Mouse (Mus musculus): ENCODE data around the gene Mob3b. TPM values are rescaled to one million over a fixed set of nuclear protein-coding genes. Genes with fewer than 3 reads are reported as not detected.

The Mob3b gene
- polyA plus RNA-seq, 1 experiment from 2014 or later = 3.5 TPM

- H3K9ac ChIP-seq = no peak overlapping the region
- no peaks in the 10 kb centered on the region for H3K27me3 ChIP-seq (replicated peaks)
- no peaks in the 10 kb centered on the region for H3K36me3 ChIP-seq
- 50% methylated on average over 8 of the region's 8 CpGs for WGBS
- peaks cover 25% of the 10 kb centered on the region for H3K4me1 ChIP-seq (replicated peaks)
- no peak overlapping the region for H3K27ac ChIP-seq (ENCODE audit: poor library complexity, severe bottlenecking)
- ATAC-seq (ENCODE audit: insufficient number of reproducible peaks, low FRiP score) = no peak
- no peak overlapping the region for H3K4me3 ChIP-seq
- no peak overlapping the region for H3K4me2 ChIP-seq
- H3K9me3 ChIP-seq (replicated peaks) = no peaks in the 10 kb centered on the region
These were observed 175.7 kb downstream of the Mob3b start for GRCm38 (mm10) chr4:34981301-34982172.

GRCm38 (mm10) chr4:34980461-34981039 is 176.7 kb downstream of the Mob3b start:
- Histone ChIP-seq H3K4me3 (no peak overlapping the region), H3K4me2 (no peak overlapping the region), H3K4me1 (replicated peaks) (peaks cover 33% of the 10 kb centered on the region), H3K9me3 (replicated peaks) (no peaks in the 10 kb centered on the region), H3K27me3 (replicated peaks) (no peaks in the 10 kb centered on the region), H3K27ac (ENCODE audit: poor library complexity, severe bottlenecking) (no peak overlapping the region), H3K9ac (no peak overlapping the region), H3K36me3 (no peaks in the 10 kb centered on the region)
- no peak for ATAC-seq (ENCODE audit: insufficient number of reproducible peaks, low FRiP score)
- WGBS = 76% methylated on average over 8 of the region's 8 CpGs

- Histone ChIP-seq H3K4me2 (no peak overlapping the region), H3K9me3 (replicated peaks) (no peaks in the 10 kb centered on the region), H3K4me1 (replicated peaks) (peaks cover 25% of the 10 kb centered on the region), H3K27me3 (replicated peaks) (no peaks in the 10 kb centered on the region), H3K4me3 (no peak overlapping the region), H3K36me3 (no peaks in the 10 kb centered on the region), H3K9ac (no peak overlapping the region), H3K27ac (ENCODE audit: poor library complexity, severe bottlenecking) (peak overlapping the region; percentile 54; the same call in 1 of the 2 replicates)
- 74% methylated on average over 4 of the region's 4 CpGs for WGBS
- no peak for ATAC-seq (ENCODE audit: insufficient number of reproducible peaks, low FRiP score)
These were observed 180.2 kb downstream of the Mob3b start for GRCm38 (mm10) chr4:34976916-34977702.

- 49% methylated on average over 13 of the region's 13 CpGs for WGBS
- peak; percentile 45; the same call in 1 of the 2 replicates for ATAC-seq (ENCODE audit: insufficient number of reproducible peaks, low FRiP score)
These were observed 180.9 kb downstream of the Mob3b start for GRCm38 (mm10) chr4:34976331-34976778.

GRCm38 (mm10) chr4:34974795-34975194 is 182.5 kb downstream of the Mob3b start:
- no peaks in the 10 kb centered on the region for H3K9me3 ChIP-seq (replicated peaks)
- ATAC-seq (ENCODE audit: insufficient number of reproducible peaks, low FRiP score) = no peak
- H3K27me3 ChIP-seq (replicated peaks) = no peaks in the 10 kb centered on the region
- H3K36me3 ChIP-seq = no peaks in the 10 kb centered on the region
- H3K4me1 ChIP-seq (replicated peaks) = peaks cover 18% of the 10 kb centered on the region
- no peak overlapping the region for H3K27ac ChIP-seq (ENCODE audit: poor library complexity, severe bottlenecking)
- H3K9ac ChIP-seq = no peak overlapping the region
- 81% methylated on average over 5 of the region's 5 CpGs for WGBS
- no peak overlapping the region for H3K4me2 ChIP-seq
- H3K4me3 ChIP-seq = no peak overlapping the region

More at GRCm38 (mm10) chr4:34976331-34976778, 180.9 kb downstream of the Mob3b start:
- H3K4me2 ChIP-seq = peak overlapping the region; percentile 22
- H3K27ac ChIP-seq (ENCODE audit: poor library complexity, severe bottlenecking) = peak overlapping the region; percentile 54; the same call in 1 of the 2 replicates
- no peak overlapping the region for H3K9ac ChIP-seq
- H3K4me1 ChIP-seq (replicated peaks) = peaks cover 22% of the 10 kb centered on the region
- no peak overlapping the region for H3K4me3 ChIP-seq
- no peaks in the 10 kb centered on the region for H3K36me3 ChIP-seq
- no peaks in the 10 kb centered on the region for H3K27me3 ChIP-seq (replicated peaks)
- H3K9me3 ChIP-seq (replicated peaks) = no peaks in the 10 kb centered on the region

GRCm38 (mm10) chr4:34967541-34967940 is 189.7 kb downstream of the Mob3b start:
- 0 out of 2 replicates have a peak, but pooled peaks cover 4% of the 10 kb centered on the region for H3K4me1 ChIP-seq (replicated peaks)
- WGBS = 75% methylated on average over 6 of the region's 6 CpGs
- H3K4me3 ChIP-seq = no peak overlapping the region
- no peaks in the 10 kb centered on the region for H3K9me3 ChIP-seq (replicated peaks)
- no peaks in the 10 kb centered on the region for H3K27me3 ChIP-seq (replicated peaks)
- H3K4me2 ChIP-seq = no peak overlapping the region
- H3K9ac ChIP-seq = no peak overlapping the region
- H3K27ac ChIP-seq (ENCODE audit: poor library complexity, severe bottlenecking) = no peak overlapping the region
- no peak for ATAC-seq (ENCODE audit: insufficient number of reproducible peaks, low FRiP score)
- no peaks in the 10 kb centered on the region for H3K36me3 ChIP-seq

GRCm38 (mm10) chr4:34966336-34966957 is 190.8 kb downstream of the Mob3b start:
- no peaks in the 10 kb centered on the region for H3K36me3 ChIP-seq
- H3K4me3 ChIP-seq = no peak overlapping the region
- H3K9me3 ChIP-seq (replicated peaks) = no peaks in the 10 kb centered on the region
- WGBS = 66% methylated on average over 8 of the region's 8 CpGs
- H3K4me2 ChIP-seq = no peak overlapping the region
- no peaks in the 10 kb centered on the region for H3K27me3 ChIP-seq (replicated peaks)
- ATAC-seq (ENCODE audit: insufficient number of reproducible peaks, low FRiP score) = no peak
- H3K27ac ChIP-seq (ENCODE audit: poor library complexity, severe bottlenecking) = no peak overlapping the region
- 0 out of 2 replicates have a peak, but pooled peaks cover 4% of the 10 kb centered on the region for H3K4me1 ChIP-seq (replicated peaks)
- no peak overlapping the region for H3K9ac ChIP-seq

- Histone ChIP-seq H3K4me2 (no peak overlapping the region), H3K36me3 (no peaks in the 10 kb centered on the region), H3K4me3 (no peak overlapping the region), H3K9me3 (replicated peaks) (no peaks in the 10 kb centered on the region), H3K27ac (ENCODE audit: poor library complexity, severe bottlenecking) (no peak overlapping the region), H3K9ac (no peak overlapping the region), H3K4me1 (replicated peaks) (0 out of 2 replicates have a peak, but pooled peaks cover 4% of the 10 kb centered on the region), H3K27me3 (replicated peaks) (no peaks in the 10 kb centered on the region)
- 33% methylated on average over 10 of the region's 10 CpGs for WGBS
- ATAC-seq (ENCODE audit: insufficient number of reproducible peaks, low FRiP score) = no peak
These were observed 192.4 kb downstream of the Mob3b start for GRCm38 (mm10) chr4:34964906-34965305.

GRCm38 (mm10) chr4:34963999-34964398 is 193.3 kb downstream of the Mob3b start:
- Histone ChIP-seq H3K4me1 (replicated peaks) (0 out of 2 replicates have a peak, but pooled peaks cover 4% of the 10 kb centered on the region), H3K36me3 (no peaks in the 10 kb centered on the region), H3K9me3 (replicated peaks) (no peaks in the 10 kb centered on the region), H3K27me3 (replicated peaks) (no peaks in the 10 kb centered on the region), H3K4me3 (no peak overlapping the region), H3K9ac (no peak overlapping the region), H3K27ac (ENCODE audit: poor library complexity, severe bottlenecking) (no peak overlapping the region), H3K4me2 (no peak overlapping the region)
- 69% methylated on average over 13 of the region's 13 CpGs for WGBS
- no peak for ATAC-seq (ENCODE audit: insufficient number of reproducible peaks, low FRiP score)

- Histone ChIP-seq H3K9me3 (replicated peaks) (no peaks in the 10 kb centered on the region), H3K4me3 (no peak overlapping the region), H3K4me2 (no peak overlapping the region), H3K36me3 (no peaks in the 10 kb centered on the region), H3K4me1 (replicated peaks) (0 out of 2 replicates have a peak, but pooled peaks cover 4% of the 10 kb centered on the region), H3K27ac (ENCODE audit: poor library complexity, severe bottlenecking) (no peak overlapping the region), H3K27me3 (replicated peaks) (no peaks in the 10 kb centered on the region), H3K9ac (no peak overlapping the region)
- WGBS = 64% methylated on average over 15 of the region's 15 CpGs
- no peak for ATAC-seq (ENCODE audit: insufficient number of reproducible peaks, low FRiP score)
These were observed 196.3 kb downstream of the Mob3b start for GRCm38 (mm10) chr4:34960781-34961560.
